Comparison of ENCODE assay signal across 24 mouse cellular contexts in the genomic region with DNA sequence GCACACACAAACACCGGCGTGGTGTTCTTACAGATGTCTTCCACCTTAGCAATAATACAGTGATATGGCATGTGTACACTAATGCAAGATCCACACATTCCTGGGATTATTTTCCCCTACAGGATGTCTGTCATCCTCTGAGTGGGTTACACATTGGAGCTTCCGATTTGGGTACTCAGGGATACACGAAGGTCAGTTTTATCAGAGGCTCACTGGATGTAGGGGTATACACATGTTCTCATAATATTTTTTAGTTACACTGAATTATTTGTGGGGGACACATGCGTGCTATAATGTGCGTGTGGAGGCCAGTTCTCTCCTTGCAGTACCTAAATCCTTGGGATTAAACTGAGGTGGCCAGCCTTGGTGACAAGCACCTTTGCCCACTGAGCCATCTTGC. TPM values are rescaled to one million over a fixed set of nuclear protein-coding genes. Genes with fewer than 3 reads are reported as not detected.
DNase-seq lines count a peak whose midpoint lies in the region; ATAC-seq and TF ChIP-seq lines count a peak whose summit lies in the region.
"Had no signal": no experiment of that assay in that cellular context is flagged by ENCODE, and none has a peak within 500 bp of the region (broad histone marks: within the 10 kb centered on the region; RNA-seq: fewer than 3 reads in every experiment).

No protein-coding gene starts in this region.

- DNase-seq in heart, postnatal 10 days, result no peak
- DNase-seq in limb, embryonic 10.5 days (ENCODE audit: low spot score), result no peak
- DNase-seq in embryonic facial prominence, embryonic 14.5 days (ENCODE audit: low spot score), result no peak
- DNase-seq in left cerebral cortex, postnatal 36 days (ENCODE audit: low spot score in 2 of 2), result no peak
- DNase-seq: cerebellum, adult 8-10 months; forebrain, postnatal 0 days; kidney, adult 2 months; kidney, postnatal 14 days; right cerebral cortex, postnatal 25 days; thymus, postnatal 36 days had no signal

- intact Hi-C loops in heart, postnatal 10 days (cut with DNase I), result no loop called here
- intact Hi-C loops in left cerebral cortex, postnatal 36 days (cut with DNase I), result no loop called here

- peak overlapping the region; percentile 42 for H3K4me3 ChIP-seq in heart, embryonic 13.5 days
- H3K4me3 ChIP-seq in limb, embryonic 12.5 days (replicated peaks), result 0 out of 2 replicates have a peak overlapping the region, but pooled peaks have one; percentile 13
- H3K4me3 ChIP-seq in limb, embryonic 10.5 days, result no peak overlapping the region
- H3K4me3 ChIP-seq in embryonic facial prominence, embryonic 14.5 days (ENCODE audit: low read depth, low read length), result no peak overlapping the region; the same call in 1 of the 2 replicates
- H3K4me3 ChIP-seq in intestine, postnatal 0 days (ENCODE audit: low read depth, low read length), result no peak overlapping the region
- H3K4me3 ChIP-seq: layer of hippocampus, adult 2 months; left cerebral cortex, adult 2 months; megakaryocyte, embryonic 14.5 days; neural tube, embryonic 15.5 days had no signal

- no peaks in the 10 kb centered on the region for H3K9me3 ChIP-seq in heart, embryonic 13.5 days
- no peaks in the 10 kb centered on the region for H3K9me3 ChIP-seq in limb, embryonic 12.5 days
- no peaks in the 10 kb centered on the region for H3K9me3 ChIP-seq in limb, embryonic 10.5 days (replicated peaks)
- H3K9me3 ChIP-seq in embryonic facial prominence, embryonic 14.5 days (ENCODE audit: control insufficient read depth, low read length), result no peaks in the 10 kb centered on the region
- no peaks in the 10 kb centered on the region for H3K9me3 ChIP-seq in intestine, postnatal 0 days (ENCODE audit: control insufficient read depth)
- H3K9me3 ChIP-seq: embryonic facial prominence, embryonic 12.5 days; neural tube, embryonic 15.5 days had no signal

- H3K4me2 ChIP-seq in heart, embryonic 13.5 days, result peak overlapping the region; percentile 76
- peak overlapping the region; percentile 69 for H3K4me2 ChIP-seq in limb, embryonic 12.5 days
- H3K4me2 ChIP-seq in embryonic facial prominence, embryonic 14.5 days (ENCODE audit: low read depth, low read length), result 0 out of 2 replicates have a peak overlapping the region, but pooled peaks have one; percentile 25
- H3K4me2 ChIP-seq in intestine, postnatal 0 days (replicated peaks; ENCODE audit: low read depth), result peak overlapping the region; percentile 10; the same call in 1 of the 2 replicates
- H3K4me2 ChIP-seq: embryonic facial prominence, embryonic 12.5 days; neural tube, embryonic 15.5 days had no signal

- H3K36me3 ChIP-seq in heart, embryonic 13.5 days, result no peaks in the 10 kb centered on the region
- H3K36me3 ChIP-seq in limb, embryonic 12.5 days, result no peaks in the 10 kb centered on the region
- no peaks in the 10 kb centered on the region for H3K36me3 ChIP-seq in limb, embryonic 10.5 days
- H3K36me3 ChIP-seq in embryonic facial prominence, embryonic 14.5 days (ENCODE audit: control insufficient read depth, insufficient read depth, low read length), result no peaks in the 10 kb centered on the region
- no peaks in the 10 kb centered on the region for H3K36me3 ChIP-seq in intestine, postnatal 0 days (ENCODE audit: control insufficient read depth, insufficient read depth)
- H3K36me3 ChIP-seq: embryonic facial prominence, embryonic 12.5 days; neural tube, embryonic 15.5 days had no signal

- no peak for ATAC-seq in heart, embryonic 13.5 days (ENCODE audit: extremely low read depth, insufficient number of reproducible peaks, low FRiP score, low TSS enrichment)
- ATAC-seq in limb, embryonic 12.5 days (ENCODE audit: insufficient number of reproducible peaks, insufficient read depth, low FRiP score, low TSS enrichment, low read depth), result no peak
- ATAC-seq in embryonic facial prominence, embryonic 14.5 days (ENCODE audit: low read depth), result no peak
- no peak for ATAC-seq in intestine, postnatal 0 days
- ATAC-seq: forebrain, postnatal 0 days; hindbrain, embryonic 16.5 days; midbrain, embryonic 16.5 days had no signal

- WGBS in heart, embryonic 13.5 days, result 22% methylated on average over 6 of the region's 6 CpGs
- 21% methylated on average over 6 of the region's 6 CpGs for WGBS in limb, embryonic 12.5 days
- 18% methylated on average over 6 of the region's 6 CpGs for WGBS in limb, embryonic 10.5 days
- WGBS in embryonic facial prominence, embryonic 14.5 days, result 8% methylated on average over 6 of the region's 6 CpGs
- WGBS in intestine, postnatal 0 days, result 42% methylated on average over 6 of the region's 6 CpGs

- peak overlapping the region; percentile 86 for H3K27ac ChIP-seq in heart, embryonic 13.5 days (replicated peaks)
- H3K27ac ChIP-seq in limb, embryonic 12.5 days, result no peak overlapping the region
- H3K27ac ChIP-seq in limb, embryonic 10.5 days, result no peak overlapping the region
- H3K27ac ChIP-seq in embryonic facial prominence, embryonic 14.5 days (replicated peaks; ENCODE audit: low read depth, low read length), result no peak overlapping the region
- H3K27ac ChIP-seq in intestine, postnatal 0 days (ENCODE audit: low read depth, low read length), result no peak overlapping the region
- H3K27ac ChIP-seq: embryonic facial prominence, embryonic 12.5 days; layer of hippocampus, adult 2 months; left cerebral cortex, adult 2 months; neural tube, embryonic 15.5 days had no signal

- no peak for TF ChIP-seq CTCF in intestine, postnatal 0 days (IDR thresholded peaks at IDR 0.05; ENCODE audit: low read depth)

- H3K9ac ChIP-seq in heart, embryonic 13.5 days, result peak overlapping the region; percentile 80
- H3K9ac ChIP-seq in limb, embryonic 12.5 days (replicated peaks), result no peak overlapping the region
- H3K9ac ChIP-seq in embryonic facial prominence, embryonic 14.5 days (ENCODE audit: low read depth, low read length), result no peak overlapping the region
- no peak overlapping the region for H3K9ac ChIP-seq in intestine, postnatal 0 days (ENCODE audit: low read depth, low read length)
- H3K9ac ChIP-seq: forebrain, postnatal 0 days; neural tube, embryonic 15.5 days had no signal

- H3K27me3 ChIP-seq in heart, embryonic 13.5 days (replicated peaks), result peaks cover 99% of the 10 kb centered on the region
- H3K27me3 ChIP-seq in limb, embryonic 12.5 days, result peaks cover 98% of the 10 kb centered on the region
- H3K27me3 ChIP-seq in limb, embryonic 10.5 days (ENCODE audit: low read depth, poor library complexity, severe bottlenecking), result peaks cover 100% of the 10 kb centered on the region
- H3K27me3 ChIP-seq in embryonic facial prominence, embryonic 14.5 days (replicated peaks; ENCODE audit: control insufficient read depth, insufficient read depth, low read length), result peaks cover 98% of the 10 kb centered on the region
- peaks cover 92% of the 10 kb centered on the region for H3K27me3 ChIP-seq in intestine, postnatal 0 days (replicated peaks; ENCODE audit: control insufficient read depth, insufficient read depth, low read length)

- peaks cover 40% of the 10 kb centered on the region for H3K4me1 ChIP-seq in heart, embryonic 13.5 days
- peaks cover 68% of the 10 kb centered on the region for H3K4me1 ChIP-seq in limb, embryonic 12.5 days (replicated peaks)
- peaks cover 71% of the 10 kb centered on the region for H3K4me1 ChIP-seq in limb, embryonic 10.5 days
- H3K4me1 ChIP-seq in embryonic facial prominence, embryonic 14.5 days (ENCODE audit: control insufficient read depth, insufficient read depth, low read length), result no peaks in the 10 kb centered on the region
- H3K4me1 ChIP-seq in intestine, postnatal 0 days (replicated peaks; ENCODE audit: control insufficient read depth, insufficient read depth, low read length), result no peaks in the 10 kb centered on the region; the same call in 1 of the 2 replicates

RNA-seq across cellular contexts. Expression of gene Hand1, which starts 1.4 kb away (rescaled TPM):
- 19.7 and 24.3 TPM in 2 replicates for polyA plus RNA-seq in heart, embryonic 13.5 days (2015; fragmentation: Nextera tagmentation; extraction: Ambion mirVana)
- total RNA-seq in heart, postnatal 10 days (2021), result under 1 TPM in 1 of 2 experiments, not detected in 1; 0.15 TPM
- polyA plus RNA-seq in limb, embryonic 12.5 days (2016; fragmentation: Nextera tagmentation; extraction: Ambion mirVana), result 1.9 and 2.3 TPM in 2 replicates
- 3.3 and 8.5 TPM in 2 replicates for polyA plus RNA-seq in limb, embryonic 10.5 days (2016; fragmentation: Nextera tagmentation; extraction: Ambion mirVana)
- polyA plus RNA-seq in embryonic facial prominence, embryonic 14.5 days (2014; fragmentation: Nextera tagmentation; extraction: Ambion mirVana), result 1.6 and 1.7 TPM in 2 replicates
- 17.4 and 20.7 TPM in 2 replicates for polyA plus RNA-seq in intestine, postnatal 0 days (2015; fragmentation: Nextera tagmentation; extraction: Ambion mirVana)
- not detected for total RNA-seq in left cerebral cortex, postnatal 36 days (2021)
- total RNA-seq: forebrain, postnatal 0 days; gastrocnemius, adult 18-20 months; layer of hippocampus, adult 2 months; left cerebral cortex, adult 2 months had no signal
- polyA plus RNA-seq: C2C12; forebrain, postnatal 0 days; gonadal fat pad, adult 2 months; hindbrain, embryonic 16.5 days; midbrain, embryonic 16.5 days; neural tube, embryonic 15.5 days; spleen, adult 2 months had no signal

RNA-seq across cellular contexts. Expression of gene Sap30l, which starts 32.6 kb away (rescaled TPM):
- polyA plus RNA-seq in heart, embryonic 13.5 days (2015; fragmentation: Nextera tagmentation; extraction: Ambion mirVana), result 6.9 and 7.1 TPM in 2 replicates
- total RNA-seq in heart, postnatal 10 days (2021), result 10 to 100 TPM; 36.1 to 38.8 TPM
- 14.4 and 21.1 TPM in 2 replicates for polyA plus RNA-seq in limb, embryonic 12.5 days (2016; fragmentation: Nextera tagmentation; extraction: Ambion mirVana)
- 11.2 and 12.4 TPM in 2 replicates for polyA plus RNA-seq in limb, embryonic 10.5 days (2016; fragmentation: Nextera tagmentation; extraction: Ambion mirVana)
- 14.2 and 16.3 TPM in 2 replicates for polyA plus RNA-seq in embryonic facial prominence, embryonic 14.5 days (2014; fragmentation: Nextera tagmentation; extraction: Ambion mirVana)
- 19.3 and 21.2 TPM in 2 replicates for polyA plus RNA-seq in intestine, postnatal 0 days (2015; fragmentation: Nextera tagmentation; extraction: Ambion mirVana)
- total RNA-seq in left cerebral cortex, postnatal 36 days (2021), result 10 to 100 TPM; 49.3 to 58.2 TPM

Comparison
In these comparisons a context has a peak if more than half of its experiments do, and no peak if none do; other contexts are left out.
1. H3K4me3 ChIP-seq: peak in heart, embryonic 13.5 days (single experiment) and limb, embryonic 12.5 days (single experiment); none in limb, embryonic 10.5 days (single experiment), embryonic facial prominence, embryonic 14.5 days (single experiment) and intestine, postnatal 0 days (single experiment).
2. H3K4me2 ChIP-seq: peak in every context shown above with its lines; median percentile 76 in heart, embryonic 13.5 days; 69 in limb, embryonic 12.5 days; 25 in embryonic facial prominence, embryonic 14.5 days; 10 in intestine, postnatal 0 days.